Mouse (Mus musculus) right cerebral cortex, adult 2 months (tissue): ENCODE data around the gene Gm4756.
"Not testable (repeated sequence)": the region's sequence is repeated elsewhere in the genome, so short reads cannot be mapped to it uniquely, and the experiment has no call there.

Source experiments
- DNase-seq, 2 experiments: peaks; one replicate each; pipeline ENCODE4 v3.0.0; 2021 to 2022; ENCODE audit warnings: low spot score in 2 of 2

Gene Gm4756

DNA sequence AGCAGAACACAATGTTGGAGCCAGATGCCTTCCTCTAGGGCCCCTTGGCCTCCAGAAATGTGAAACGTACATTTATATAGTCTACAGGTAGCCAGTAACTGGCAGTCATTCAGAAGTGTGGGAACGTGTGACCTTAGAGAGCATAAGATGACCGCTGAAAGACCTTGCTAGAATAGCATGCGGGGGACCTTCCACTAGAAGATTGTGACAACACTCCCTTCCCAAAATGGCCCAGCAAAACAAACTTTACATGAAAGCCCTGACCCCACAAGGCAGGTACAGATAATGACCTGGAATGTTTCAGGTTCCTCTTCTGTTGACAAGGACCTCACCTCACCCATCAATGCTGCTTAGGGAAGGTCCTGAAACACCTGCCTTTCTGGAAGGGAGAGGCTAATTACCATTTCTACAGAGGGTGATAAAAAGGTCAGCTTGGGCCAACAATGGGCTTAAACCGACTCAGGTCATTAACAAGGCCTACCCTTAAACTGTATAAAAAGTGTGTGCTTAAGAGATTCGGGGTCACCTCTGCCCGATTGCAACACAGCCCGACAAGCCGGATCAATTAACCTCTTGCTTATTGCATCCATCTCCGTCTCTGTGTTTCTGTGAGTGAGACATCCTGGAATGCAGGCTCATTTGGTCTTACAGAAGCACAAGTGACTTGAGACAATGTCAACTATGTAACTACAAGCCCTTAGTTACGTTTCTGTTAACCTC, at the start of gene Gm4756:
Gene Gm4756, minus strand, starts transcription at position 51 of the 720 bp plus-strand sequence.
- no peak for DNase-seq

DNA sequence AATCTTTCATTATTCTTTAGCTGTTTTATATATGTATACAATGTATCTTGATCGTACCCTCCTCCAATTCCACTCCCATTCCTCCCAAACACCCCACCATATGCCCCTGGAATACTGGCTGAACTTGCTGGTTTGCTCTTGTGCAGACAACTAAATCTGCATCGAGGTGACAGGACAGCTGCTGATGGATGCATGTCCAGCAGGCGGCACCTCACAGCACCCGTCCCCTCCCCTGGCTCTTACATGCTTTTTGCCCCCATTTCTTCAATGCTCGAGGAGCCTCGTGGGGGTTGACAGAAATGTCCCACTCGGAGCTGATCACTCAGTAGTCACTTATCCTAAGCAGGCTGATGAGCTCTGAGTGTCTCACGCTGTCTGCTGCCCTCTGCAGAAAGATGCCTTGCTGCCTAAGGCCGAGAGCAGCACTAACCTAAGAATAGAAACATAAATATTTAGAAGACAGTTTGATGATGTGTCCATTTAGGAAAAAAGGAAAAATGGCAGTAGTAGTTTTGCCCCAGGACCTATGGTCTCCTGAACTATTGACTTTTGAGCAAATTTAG, 45.5 kb upstream of the Gm4756 start:
- no peak for DNase-seq

DNA sequence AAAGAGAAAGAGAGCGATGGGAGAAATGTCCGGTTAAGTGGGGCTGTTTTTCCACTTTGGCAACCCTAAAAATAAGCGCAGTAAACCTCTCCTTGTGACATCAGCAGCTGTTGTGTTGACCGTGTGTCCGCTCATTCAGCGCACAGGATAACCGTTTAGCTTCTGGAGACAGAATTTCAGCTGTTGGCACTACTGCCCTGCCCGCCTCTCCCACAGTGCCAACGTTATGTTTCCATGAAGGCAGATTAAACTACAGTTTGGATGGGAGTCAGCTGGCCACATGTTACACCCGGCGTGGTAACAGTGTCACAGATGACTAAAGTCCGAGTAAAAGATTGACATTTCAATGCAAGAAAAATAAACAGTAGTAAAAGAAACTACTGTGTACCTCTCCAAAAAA, 45.0 kb upstream of the Gm4756 start:
- DNase-seq: no peak

DNA sequence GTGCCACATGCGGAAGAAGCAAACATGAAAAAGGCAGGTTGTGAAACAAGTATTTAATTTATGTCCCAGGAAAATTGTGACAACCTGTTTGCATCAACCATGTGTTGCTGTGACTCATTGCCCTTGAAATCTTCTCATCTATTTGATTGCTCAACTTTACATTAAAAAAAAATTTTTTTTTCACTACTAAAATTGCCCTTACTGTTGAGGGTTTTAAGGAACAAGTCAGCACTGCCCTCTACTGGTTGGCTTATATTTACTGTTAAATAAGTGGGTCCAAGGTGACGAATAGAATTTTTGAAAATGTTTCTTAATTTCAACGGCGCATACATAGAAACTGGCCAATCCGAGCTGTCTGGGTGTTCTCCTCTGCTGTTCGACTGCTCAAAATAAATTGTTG, 44.4 kb upstream of the Gm4756 start:
- peak in 1 of 2 experiments; percentile 22 for DNase-seq

- not testable (repeated sequence) for DNase-seq
Measured at GRCm38 (mm10) chr12:72688281-72688680, 38.8 kb upstream of the Gm4756 start.

- DNase-seq: not testable (repeated sequence)
Measured at GRCm38 (mm10) chr12:72687741-72688140, 38.3 kb upstream of the Gm4756 start.

DNA sequence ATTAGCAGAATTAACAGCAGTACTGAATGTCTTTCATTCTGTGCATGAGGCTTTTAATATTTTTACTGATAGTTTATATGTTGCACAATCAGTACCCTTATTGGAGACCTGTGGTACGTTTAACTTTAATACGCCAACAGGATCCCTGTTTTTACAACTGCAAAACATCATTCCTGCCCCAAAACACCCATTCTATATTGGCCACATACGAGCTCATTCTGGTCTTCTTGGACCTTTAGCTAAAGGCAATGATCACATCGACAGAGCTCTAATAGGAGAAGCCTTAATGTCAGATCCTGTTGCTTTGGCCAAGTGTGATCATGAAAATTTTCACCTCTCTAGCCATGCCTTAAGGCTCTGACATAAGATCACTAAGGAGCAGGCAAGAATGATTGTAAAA, 37.1 kb upstream of the Gm4756 start:
- not testable (repeated sequence) for DNase-seq

- DNase-seq: no peak
Measured at GRCm38 (mm10) chr12:72683612-72684011, 34.2 kb upstream of the Gm4756 start.

- no peak for DNase-seq
Measured at GRCm38 (mm10) chr12:72682511-72683282, 33.2 kb upstream of the Gm4756 start.

- DNase-seq: no peak
Measured at GRCm38 (mm10) chr12:72681919-72682318, 32.5 kb upstream of the Gm4756 start.

- DNase-seq: no peak
Measured at GRCm38 (mm10) chr12:72679635-72680034, 30.2 kb upstream of the Gm4756 start.

DNA sequence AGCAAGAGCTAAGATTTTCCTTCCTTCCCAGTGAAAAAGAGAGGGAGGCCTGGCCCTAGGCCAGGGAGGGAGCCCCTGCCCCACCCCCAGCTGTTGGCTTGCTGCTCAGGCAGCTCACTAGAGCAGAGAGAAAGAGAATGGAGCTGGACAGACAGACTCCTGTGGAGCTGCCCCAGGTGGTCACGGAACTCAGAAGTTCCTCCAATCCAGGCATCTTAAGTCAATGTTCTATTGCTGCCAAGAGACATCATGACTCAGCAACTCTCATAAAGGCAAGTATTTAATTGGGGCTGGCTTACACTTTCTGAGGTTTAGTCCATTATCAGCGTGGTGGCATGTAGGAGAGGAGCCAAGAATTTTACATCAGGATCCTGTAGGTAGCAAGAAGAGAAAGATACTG, 25.4 kb upstream of the Gm4756 start:
- no peak for DNase-seq

GRCm38 (mm10) chr12:72674079-72674797, 24.8 kb upstream of the Gm4756 start:
- DNase-seq: no peak

- DNase-seq: no peak
Measured at GRCm38 (mm10) chr12:72671516-72672135, 22.2 kb upstream of the Gm4756 start.

GRCm38 (mm10) chr12:72670921-72671320, 21.5 kb upstream of the Gm4756 start:
- no peak for DNase-seq

DNA sequence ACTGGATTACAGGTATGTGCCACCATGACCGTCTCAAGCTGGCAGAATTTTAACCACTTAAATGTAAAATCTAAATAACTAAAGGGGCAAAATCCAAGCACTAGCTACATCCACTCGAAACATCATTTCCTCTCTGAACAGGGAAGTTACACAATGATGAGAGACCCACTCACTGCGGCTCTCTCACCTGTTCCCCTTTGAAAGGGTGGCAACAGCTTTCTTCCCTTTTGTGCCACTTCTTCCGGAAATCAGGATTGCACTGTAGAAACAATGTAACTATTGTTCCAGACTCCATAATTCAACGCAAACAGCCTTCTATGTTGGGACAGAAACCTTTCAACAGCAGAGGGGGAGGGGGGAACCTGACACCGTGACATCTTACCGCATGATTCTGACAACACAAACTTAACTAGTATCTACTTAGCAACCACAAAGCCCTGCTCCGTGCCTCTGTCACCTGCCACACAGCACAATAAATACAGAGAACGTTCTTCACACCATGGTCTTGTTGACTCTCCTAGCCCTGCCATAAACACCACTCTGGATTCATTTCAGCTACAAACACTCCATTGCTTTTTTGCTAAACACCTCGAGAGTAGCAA, 18.5 kb upstream of the Gm4756 start:
- no peak for DNase-seq

- DNase-seq: no peak
Measured at GRCm38 (mm10) chr12:72666015-72666414, 16.6 kb upstream of the Gm4756 start.

- DNase-seq: peak; percentile 74 to 75
Measured at GRCm38 (mm10) chr12:72664735-72665337, 15.4 kb upstream of the Gm4756 start, which contains the start of gene Dhrs7. Gene Dhrs7, minus strand, starts transcription at chr12:72664909.

DNA sequence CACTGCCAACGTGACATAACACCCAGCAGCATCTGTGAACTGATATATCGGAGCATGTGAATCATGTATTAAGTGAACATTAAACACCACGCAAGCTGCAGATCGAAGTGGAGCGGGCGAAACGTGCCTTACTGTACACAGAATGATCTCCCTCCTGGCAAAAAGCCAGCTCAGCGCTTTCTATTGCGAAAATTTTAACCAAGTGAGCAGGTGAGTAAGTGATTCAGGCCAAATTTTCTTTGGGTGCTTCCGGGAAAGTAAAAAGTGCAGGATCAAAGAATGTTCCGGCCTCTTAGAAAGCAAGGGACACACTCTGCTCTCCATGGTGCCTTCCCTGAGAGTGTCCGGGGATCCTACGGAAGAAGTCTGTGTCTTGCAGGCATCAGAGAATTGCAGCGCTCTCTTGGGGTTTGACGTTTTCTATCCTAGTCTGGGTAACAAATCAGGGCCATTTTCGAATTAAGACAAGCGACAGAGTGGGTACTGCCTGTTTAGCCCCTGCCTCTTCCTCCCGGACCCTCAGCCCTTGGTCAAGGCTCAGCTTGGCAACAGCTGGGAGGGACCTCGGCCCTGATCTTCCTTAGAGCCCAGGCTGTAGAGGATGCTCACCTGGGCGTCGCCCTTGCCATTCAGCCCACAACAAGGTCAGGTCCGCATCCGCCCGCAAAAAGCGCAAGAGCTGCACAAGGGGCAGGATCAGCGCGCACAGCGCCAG, 14.7 kb upstream of the Gm4756 start:
- DNase-seq: peak; percentile 37 to 40

GRCm38 (mm10) chr12:72655775-72656174, 6.3 kb upstream of the Gm4756 start:
- no peak for DNase-seq
